Mouse (Mus musculus): ENCODE data around the gene Dgki. TPM values are rescaled to one million over a fixed set of nuclear protein-coding genes. Genes with fewer than 3 reads are reported as not detected.

The Dgki gene
- total and polyA plus RNA-seq, 2 experiments from 2014 or later: 0.11 to 0.33 TPM

GRCm38 (mm10) chr6:37267952-37268351 is 32.0 kb downstream of the Dgki start:
- Histone ChIP-seq H3K36me3 (replicated peaks; ENCODE audit: control insufficient read depth, insufficient read depth, low read length) (no peaks in the 10 kb centered on the region), H3K9ac (replicated peaks; ENCODE audit: low read depth, low read length) (no peak overlapping the region), H3K27ac (ENCODE audit: low read depth) (no peak overlapping the region), H3K4me3 (ENCODE audit: low read depth, low read length) (no peak overlapping the region), H3K4me2 (ENCODE audit: low read depth, low read length) (no peak overlapping the region), H3K9me3 (replicated peaks; ENCODE audit: control insufficient read depth, low read length) (no peaks in the 10 kb centered on the region), H3K4me1 (ENCODE audit: control insufficient read depth, insufficient read depth) (0 out of 2 replicates have a peak, but pooled peaks cover under 1% of the 10 kb centered on the region), H3K27me3 (ENCODE audit: control insufficient read depth, insufficient read depth, low read length) (no peaks in the 10 kb centered on the region)
- DNase-seq (ENCODE audit: low spot score) (no peak), ATAC-seq (ENCODE audit: insufficient read depth, low read depth) (no peak)
- TF ChIP-seq EP300 (IDR thresholded peaks at IDR 0.05; ENCODE audit: low read depth) (no peak), CTCF (IDR thresholded peaks at IDR 0.05; ENCODE audit: low read depth) (no peak)
- WGBS: 85% methylated on average over 4 of the region's 4 CpGs

- Histone ChIP-seq H3K9me3 (replicated peaks; ENCODE audit: control insufficient read depth, low read length) (no peaks in the 10 kb centered on the region), H3K36me3 (replicated peaks; ENCODE audit: control insufficient read depth, insufficient read depth, low read length) (no peaks in the 10 kb centered on the region)
- no peak for DNase-seq (ENCODE audit: low spot score)
Measured at GRCm38 (mm10) chr6:37262486-37262885, 37.5 kb downstream of the Dgki start.

GRCm38 (mm10) chr6:37261236-37261852 is 38.6 kb downstream of the Dgki start:
- H3K27me3 ChIP-seq (ENCODE audit: control insufficient read depth, insufficient read depth, low read length): no peaks in the 10 kb centered on the region
- TF ChIP-seq EP300 (IDR thresholded peaks at IDR 0.05; ENCODE audit: low read depth): no peak
- no peak for TF ChIP-seq CTCF (IDR thresholded peaks at IDR 0.05; ENCODE audit: low read depth)
- no peaks in the 10 kb centered on the region for H3K9me3 ChIP-seq (replicated peaks; ENCODE audit: control insufficient read depth, low read length)
- no peak overlapping the region for H3K4me2 ChIP-seq (ENCODE audit: low read depth, low read length)
- H3K4me3 ChIP-seq (ENCODE audit: low read depth, low read length): no peak overlapping the region
- H3K27ac ChIP-seq (ENCODE audit: low read depth): no peak overlapping the region
- H3K36me3 ChIP-seq (replicated peaks; ENCODE audit: control insufficient read depth, insufficient read depth, low read length): no peaks in the 10 kb centered on the region
- peaks cover 18% of the 10 kb centered on the region for H3K4me1 ChIP-seq (ENCODE audit: control insufficient read depth, insufficient read depth)
- 45% methylated on average over 10 of the region's 10 CpGs for WGBS
- DNase-seq (ENCODE audit: low spot score) (no peak), ATAC-seq (ENCODE audit: insufficient read depth, low read depth) (no peak)
- no peak overlapping the region for H3K9ac ChIP-seq (replicated peaks; ENCODE audit: low read depth, low read length)

More at GRCm38 (mm10) chr6:37262486-37262885, 37.5 kb downstream of the Dgki start:
- Histone ChIP-seq H3K27me3 (ENCODE audit: control insufficient read depth, insufficient read depth, low read length) (no peaks in the 10 kb centered on the region), H3K27ac (ENCODE audit: low read depth) (no peak overlapping the region), H3K9ac (replicated peaks; ENCODE audit: low read depth, low read length) (no peak overlapping the region), H3K4me1 (ENCODE audit: control insufficient read depth, insufficient read depth) (peaks cover 18% of the 10 kb centered on the region), H3K4me3 (ENCODE audit: low read depth, low read length) (no peak overlapping the region), H3K4me2 (ENCODE audit: low read depth, low read length) (no peak overlapping the region)
- TF ChIP-seq CTCF (IDR thresholded peaks at IDR 0.05; ENCODE audit: low read depth): no peak
- WGBS: 66% methylated on average over 7 of the region's 7 CpGs
- no peak for ATAC-seq (ENCODE audit: insufficient read depth, low read depth)

GRCm38 (mm10) chr6:37258662-37259061 is 41.3 kb downstream of the Dgki start:
- Histone ChIP-seq H3K4me3 (ENCODE audit: low read depth, low read length) (no peak overlapping the region), H3K4me1 (ENCODE audit: control insufficient read depth, insufficient read depth) (peaks cover 27% of the 10 kb centered on the region), H3K9me3 (replicated peaks; ENCODE audit: control insufficient read depth, low read length) (no peaks in the 10 kb centered on the region), H3K9ac (replicated peaks; ENCODE audit: low read depth, low read length) (no peak overlapping the region), H3K36me3 (replicated peaks; ENCODE audit: control insufficient read depth, insufficient read depth, low read length) (no peaks in the 10 kb centered on the region), H3K27me3 (ENCODE audit: control insufficient read depth, insufficient read depth, low read length) (no peaks in the 10 kb centered on the region), H3K27ac (ENCODE audit: low read depth) (no peak overlapping the region), H3K4me2 (ENCODE audit: low read depth, low read length) (no peak overlapping the region)
- DNase-seq (ENCODE audit: low spot score) (no peak), ATAC-seq (ENCODE audit: insufficient read depth, low read depth) (no peak)
- TF ChIP-seq CTCF (IDR thresholded peaks at IDR 0.05; ENCODE audit: low read depth): no peak
- no peak for TF ChIP-seq EP300 (IDR thresholded peaks at IDR 0.05; ENCODE audit: low read depth)
- 89% methylated on average over 7 of the region's 7 CpGs for WGBS

GRCm38 (mm10) chr6:37254144-37254543 is 45.8 kb downstream of the Dgki start:
- H3K9ac ChIP-seq (replicated peaks; ENCODE audit: low read depth, low read length): no peak overlapping the region
- peaks cover 9% of the 10 kb centered on the region for H3K4me1 ChIP-seq (ENCODE audit: control insufficient read depth, insufficient read depth)
- H3K4me3 ChIP-seq (ENCODE audit: low read depth, low read length): no peak overlapping the region
- H3K27ac ChIP-seq (ENCODE audit: low read depth): no peak overlapping the region
- DNase-seq (ENCODE audit: low spot score) (no peak), ATAC-seq (ENCODE audit: insufficient read depth, low read depth) (0 out of 2 replicates have a peak, but pooled peaks have one; percentile 55)
- H3K27me3 ChIP-seq (ENCODE audit: control insufficient read depth, insufficient read depth, low read length): no peaks in the 10 kb centered on the region
- 35% methylated on average over 8 of the region's 8 CpGs for WGBS
- H3K4me2 ChIP-seq (ENCODE audit: low read depth, low read length): no peak overlapping the region
- H3K9me3 ChIP-seq (replicated peaks; ENCODE audit: control insufficient read depth, low read length): no peaks in the 10 kb centered on the region
- H3K36me3 ChIP-seq (replicated peaks; ENCODE audit: control insufficient read depth, insufficient read depth, low read length): no peaks in the 10 kb centered on the region
- TF ChIP-seq CTCF (IDR thresholded peaks at IDR 0.05; ENCODE audit: low read depth) (no peak), EP300 (IDR thresholded peaks at IDR 0.05; ENCODE audit: low read depth) (no peak)

GRCm38 (mm10) chr6:37252536-37252935 is 47.4 kb downstream of the Dgki start:
- Histone ChIP-seq H3K9ac (replicated peaks; ENCODE audit: low read depth, low read length) (no peak overlapping the region), H3K4me1 (ENCODE audit: control insufficient read depth, insufficient read depth) (peaks cover 9% of the 10 kb centered on the region), H3K27ac (ENCODE audit: low read depth) (no peak overlapping the region), H3K36me3 (replicated peaks; ENCODE audit: control insufficient read depth, insufficient read depth, low read length) (no peaks in the 10 kb centered on the region), H3K4me2 (ENCODE audit: low read depth, low read length) (no peak overlapping the region), H3K27me3 (ENCODE audit: control insufficient read depth, insufficient read depth, low read length) (no peaks in the 10 kb centered on the region), H3K9me3 (replicated peaks; ENCODE audit: control insufficient read depth, low read length) (no peaks in the 10 kb centered on the region), H3K4me3 (ENCODE audit: low read depth, low read length) (no peak overlapping the region)
- WGBS: 94% methylated on average over 4 of the region's 4 CpGs
- no peak for TF ChIP-seq EP300 (IDR thresholded peaks at IDR 0.05; ENCODE audit: low read depth)
- TF ChIP-seq CTCF (IDR thresholded peaks at IDR 0.05; ENCODE audit: low read depth): no peak
- no peak for DNase-seq (ENCODE audit: low spot score)
- ATAC-seq (ENCODE audit: insufficient read depth, low read depth): no peak
